Mouse (Mus musculus): ENCODE data around the gene Ccdc13.

The Ccdc13 gene

GRCm38 (mm10) chr9:121846526-121847118 lies 7.4 kb upstream of the Ccdc13 start:
- DNase-seq (ENCODE audit: low spot score), result no peak

- no peak for DNase-seq (ENCODE audit: low spot score)
Observed at GRCm38 (mm10) chr9:121842914-121843313, 3.7 kb upstream of the Ccdc13 start.

GRCm38 (mm10) chr9:121839622-121839965 lies 333 bp upstream of the Ccdc13 start:
- DNase-seq (ENCODE audit: low spot score), result no peak

GRCm38 (mm10) chr9:121838008-121838407 lies 1.3 kb downstream of the Ccdc13 start:
- no peak for DNase-seq (ENCODE audit: low spot score)

- DNase-seq (ENCODE audit: low spot score), result no peak
Observed at GRCm38 (mm10) chr9:121833825-121834224, 5.4 kb downstream of the Ccdc13 start.

- peak; percentile 93 for DNase-seq (ENCODE audit: low spot score)
Observed at GRCm38 (mm10) chr9:121830956-121831293, 8.3 kb downstream of the Ccdc13 start.

- peak; percentile 77 for DNase-seq (ENCODE audit: low spot score)
Observed at GRCm38 (mm10) chr9:121830243-121830955, 8.9 kb downstream of the Ccdc13 start.

GRCm38 (mm10) chr9:121829270-121829992 lies 9.8 kb downstream of the Ccdc13 start:
- DNase-seq (ENCODE audit: low spot score), result no peak

- no peak for DNase-seq (ENCODE audit: low spot score)
Observed at GRCm38 (mm10) chr9:121828314-121828713, 10.9 kb downstream of the Ccdc13 start.

GRCm38 (mm10) chr9:121826356-121826755 lies 12.9 kb downstream of the Ccdc13 start:
- no peak for DNase-seq (ENCODE audit: low spot score)

GRCm38 (mm10) chr9:121823991-121824390 lies 15.3 kb downstream of the Ccdc13 start:
- peak; percentile 51 for DNase-seq (ENCODE audit: low spot score)

GRCm38 (mm10) chr9:121823051-121823450 lies 16.2 kb downstream of the Ccdc13 start:
- DNase-seq (ENCODE audit: low spot score), result peak; percentile 45

GRCm38 (mm10) chr9:121822585-121822991 lies 16.7 kb downstream of the Ccdc13 start:
- DNase-seq (ENCODE audit: low spot score), result peak; percentile 70

- no peak for DNase-seq (ENCODE audit: low spot score)
Observed at GRCm38 (mm10) chr9:121820765-121821164, 18.5 kb downstream of the Ccdc13 start.

GRCm38 (mm10) chr9:121819771-121820471 lies 19.3 kb downstream of the Ccdc13 start:
- DNase-seq (ENCODE audit: low spot score), result no peak

- peak; percentile 59 for DNase-seq (ENCODE audit: low spot score)
Observed at GRCm38 (mm10) chr9:121819073-121819770, 20.0 kb downstream of the Ccdc13 start.

- DNase-seq (ENCODE audit: low spot score), result no peak
Observed at GRCm38 (mm10) chr9:121815183-121815582, 24.1 kb downstream of the Ccdc13 start.

GRCm38 (mm10) chr9:121810081-121810821 lies 29.0 kb downstream of the Ccdc13 start:
- peak; percentile 85 for DNase-seq (ENCODE audit: low spot score)

- DNase-seq (ENCODE audit: low spot score), result no peak
Observed at GRCm38 (mm10) chr9:121808511-121808910, 30.8 kb downstream of the Ccdc13 start.

GRCm38 (mm10) chr9:121807947-121808346 lies 31.3 kb downstream of the Ccdc13 start:
- DNase-seq (ENCODE audit: low spot score), result no peak

- no peak for DNase-seq (ENCODE audit: low spot score)
Observed at GRCm38 (mm10) chr9:121807546-121807945, 31.7 kb downstream of the Ccdc13 start.

Data from layer of hippocampus, adult 11-12 months (tissue).